Mouse (Mus musculus) kidney, adult 2 months (tissue): ENCODE results near the gene Pik3r1. TPM values are rescaled to one million over a fixed set of nuclear protein-coding genes. Genes with fewer than 3 reads are reported as not detected.

ENCODE experiments used
- DNase-seq: peaks from one replicate; pipeline ENCODE4 v3.0.0; 2021
- H3K27ac ChIP-seq: fragments of 200-500 bp; 2 replicates; pipeline ENCODE4 v1.5.1; 2012; ENCODE audit warnings: low read depth, low read length, control low read depth, inconsistent platforms; ENCODE audit not compliant: insufficient read depth
- H3K27me3 ChIP-seq: fragments of 200-500 bp; replicated peaks from 2 replicates; pipeline ENCODE4 v1.6.1; 2012; ENCODE audit warnings: mild to moderate bottlenecking, moderate library complexity, low read length, inconsistent platforms; ENCODE audit not compliant: control insufficient read depth, insufficient read depth
- H3K36me3 ChIP-seq: fragments of 200-500 bp; 2 replicates; pipeline ENCODE4 v1.6.1; 2012; ENCODE audit warnings: mild to moderate bottlenecking, moderate library complexity, low read length, inconsistent platforms; ENCODE audit not compliant: control insufficient read depth, insufficient read depth
- H3K4me1 ChIP-seq: fragments of 200-500 bp; 2 replicates; pipeline ENCODE4 v1.6.1; 2011; ENCODE audit warnings: low read length; ENCODE audit not compliant: control insufficient read depth, insufficient read depth
- H3K4me3 ChIP-seq: fragments of 200-500 bp; 2 replicates; pipeline ENCODE4 v1.5.1; 2011; ENCODE audit warnings: mild to moderate bottlenecking, low read depth, low read length, control low read depth; ENCODE audit not compliant: insufficient read depth
- CTCF ChIP-seq: fragments of 200-500 bp; conservative IDR thresholded peaks from 2 replicates; pipeline ENCODE4 v1.5.1; 2011; ENCODE audit warnings: low read depth, mild to moderate bottlenecking, control low read depth, low read length, moderate library complexity, mixed read lengths; ENCODE audit not compliant: insufficient read depth, insufficient read length
- POLR2A ChIP-seq: fragments of 200-500 bp; IDR thresholded peaks from one replicate; pipeline ENCODE4 v1.6.1; 2011; ENCODE audit warnings: low read depth, low read length, control low read depth
- WGBS: fragments of 180-500 bp; shearing (Covaris S2); methylation state at CpG from one replicate; pipeline ENCODE4 v1.1.7; 2018; 5-methylcytosine and 5-hydroxymethylcytosine counted together
- polyA plus RNA-seq: library from polyadenylated mRNA; depleted of rRNA; stranded (reverse); fragments of >200 nt; gene quantifications from 2 replicates; pipeline ENCODE4 v1.2.3, GENCODE M21; 2012

Pik3r1 gene
- polyA plus RNA-seq, 1 experiment, result 21.2 TPM

GRCm38 (mm10) chr13:101697461-101697860 lies 70.6 kb downstream of the Pik3r1 start:
- 53% methylated on average over 5 of the region's 5 CpGs for WGBS
- H3K4me1 ChIP-seq, result peaks cover 26% of the 10 kb centered on the region; the same call in 1 of the 2 replicates
- H3K27ac ChIP-seq, result no peak overlapping the region
- TF ChIP-seq CTCF (no peak), POLR2A (no peak)
- H3K27me3 ChIP-seq, result no peaks in the 10 kb centered on the region
- no peak overlapping the region for H3K4me3 ChIP-seq
- peaks cover 4% of the 10 kb centered on the region; the same call in 1 of the 2 replicates for H3K36me3 ChIP-seq
- DNase-seq, result no peak

- Histone ChIP-seq H3K36me3 (peaks cover 1% of the 10 kb centered on the region; the same call in 1 of the 2 replicates), H3K27me3 (no peaks in the 10 kb centered on the region), H3K4me1 (peaks cover 26% of the 10 kb centered on the region; the same call in 1 of the 2 replicates), H3K27ac (peak overlapping the region; percentile 70; the same call in 1 of the 2 replicates), H3K4me3 (no peak overlapping the region)
- WGBS, result 22% methylated on average over 7 of the region's 7 CpGs
- DNase-seq, result peak; percentile 61
- no peak for TF ChIP-seq CTCF
- no peak for TF ChIP-seq POLR2A
Measured at GRCm38 (mm10) chr13:101696827-101697226, 71.2 kb downstream of the Pik3r1 start.

- H3K4me3 ChIP-seq, result no peak overlapping the region
- WGBS, result 38% methylated on average over 3 of the region's 3 CpGs
- peaks cover 26% of the 10 kb centered on the region; the same call in 1 of the 2 replicates for H3K4me1 ChIP-seq
- no peaks in the 10 kb centered on the region; the same call in 1 of the 2 replicates for H3K36me3 ChIP-seq
- DNase-seq, result no peak
- TF ChIP-seq POLR2A, result no peak
- TF ChIP-seq CTCF, result no peak
- H3K27me3 ChIP-seq, result no peaks in the 10 kb centered on the region
- H3K27ac ChIP-seq, result peak overlapping the region; percentile 64
Measured at GRCm38 (mm10) chr13:101696316-101696715, 71.7 kb downstream of the Pik3r1 start.

GRCm38 (mm10) chr13:101695876-101696275 lies 72.1 kb downstream of the Pik3r1 start:
- H3K27ac ChIP-seq, result no peak overlapping the region
- no peaks in the 10 kb centered on the region; the same call in 1 of the 2 replicates for H3K36me3 ChIP-seq
- no peaks in the 10 kb centered on the region for H3K27me3 ChIP-seq
- H3K4me3 ChIP-seq, result no peak overlapping the region
- WGBS, result 3% methylated on average over 7 of the region's 7 CpGs
- TF ChIP-seq CTCF (peak; percentile 69), POLR2A (no peak)
- peaks cover 29% of the 10 kb centered on the region; the same call in 1 of the 2 replicates for H3K4me1 ChIP-seq
- DNase-seq, result peak; percentile 91

GRCm38 (mm10) chr13:101694496-101695251 lies 73.3 kb downstream of the Pik3r1 start:
- DNase-seq, result peak; percentile 92
- peak overlapping the region; percentile 74 for H3K27ac ChIP-seq
- 4% methylated on average over 48 of the region's 48 CpGs for WGBS
- no peaks in the 10 kb centered on the region for H3K27me3 ChIP-seq
- no peak for TF ChIP-seq POLR2A
- no peak for TF ChIP-seq CTCF
- H3K4me3 ChIP-seq, result peak overlapping the region; percentile 61
- H3K36me3 ChIP-seq, result no peaks in the 10 kb centered on the region
- peaks cover 29% of the 10 kb centered on the region; the same call in 1 of the 2 replicates for H3K4me1 ChIP-seq

- Histone ChIP-seq H3K36me3 (no peaks in the 10 kb centered on the region), H3K27me3 (no peaks in the 10 kb centered on the region), H3K4me3 (peak overlapping the region; percentile 61), H3K4me1 (peaks cover 29% of the 10 kb centered on the region; the same call in 1 of the 2 replicates), H3K27ac (peak overlapping the region; percentile 42)
- TF ChIP-seq CTCF (peak; percentile 35), POLR2A (no peak)
- DNase-seq, result peak; percentile 76
- 4% methylated on average over 12 of the region's 12 CpGs for WGBS
Measured at GRCm38 (mm10) chr13:101693967-101694495, 74.0 kb downstream of the Pik3r1 start.

GRCm38 (mm10) chr13:101692866-101693691 lies 74.9 kb downstream of the Pik3r1 start:
- DNase-seq, result no peak
- H3K4me1 ChIP-seq, result peaks cover 24% of the 10 kb centered on the region; the same call in 1 of the 2 replicates
- 48% methylated on average over 7 of the region's 7 CpGs for WGBS
- H3K27ac ChIP-seq, result peak overlapping the region; percentile 42
- peaks cover 2% of the 10 kb centered on the region; the same call in 1 of the 2 replicates for H3K36me3 ChIP-seq
- H3K27me3 ChIP-seq, result no peaks in the 10 kb centered on the region
- H3K4me3 ChIP-seq, result peak overlapping the region; percentile 49
- TF ChIP-seq CTCF (no peak), POLR2A (no peak)
